Mouse (Mus musculus): ENCODE data around the gene Ntn1.

Gene Ntn1

GRCm38 (mm10) chr11:68214496-68215205, 186.0 kb downstream of the Ntn1 start:
- no peak for DNase-seq (ENCODE audit: low read depth, low spot score)

DNA sequence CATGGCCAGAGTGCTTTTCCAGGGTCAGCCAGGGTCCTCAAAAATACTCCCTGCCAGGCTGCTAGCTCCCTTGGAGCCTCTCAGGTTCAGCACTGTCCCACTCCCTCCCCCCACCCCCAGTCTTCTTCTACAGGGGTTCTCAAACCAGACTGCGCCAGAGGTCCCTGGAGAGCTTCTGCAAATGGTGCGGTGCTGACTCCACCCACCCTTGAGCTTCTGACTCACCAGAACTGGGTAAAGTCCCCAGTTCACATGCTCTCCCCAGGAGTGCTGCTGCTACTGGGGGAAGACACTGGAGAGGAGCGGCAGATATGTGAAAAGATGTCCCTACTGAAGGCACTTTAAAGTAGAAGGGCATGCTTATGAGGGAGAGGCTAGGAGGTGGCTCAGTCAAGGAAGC, 186.7 kb downstream of the Ntn1 start:
- DNase-seq (ENCODE audit: low read depth, low spot score) = no peak

DNA sequence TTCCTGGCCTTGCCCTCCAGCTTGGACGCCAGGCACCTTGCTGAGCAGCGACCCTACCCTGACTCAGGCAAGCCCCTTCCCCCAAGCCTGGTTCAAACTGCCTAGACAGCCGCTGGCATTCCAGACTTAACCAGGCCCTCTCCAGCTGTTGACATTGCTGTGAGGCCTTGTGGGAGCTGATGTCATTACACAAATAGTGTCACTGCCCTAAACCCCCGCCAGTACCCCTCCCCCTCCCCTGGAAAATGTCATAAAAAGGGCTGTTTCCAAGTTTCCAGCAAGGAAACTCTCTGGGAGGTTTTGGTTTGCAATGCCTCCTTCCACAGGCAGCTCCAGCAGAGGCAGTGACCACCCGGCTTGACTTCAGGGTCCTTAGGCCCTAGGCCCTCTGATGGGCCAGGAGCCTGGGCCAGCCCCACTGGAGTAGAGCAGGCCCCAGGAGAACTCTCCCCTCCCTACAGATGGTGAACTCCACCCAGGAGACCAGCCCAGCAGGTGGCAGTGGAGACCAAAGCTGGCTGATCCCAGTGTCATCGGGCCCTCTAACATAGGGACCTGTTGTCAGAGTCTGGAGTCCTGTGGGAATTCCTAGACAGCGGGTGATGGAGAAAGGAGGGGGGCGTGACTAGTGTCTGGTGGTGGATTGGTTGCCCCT, 188.6 kb downstream of the Ntn1 start:
- DNase-seq (ENCODE audit: low read depth, low spot score) = peak; percentile 70

GRCm38 (mm10) chr11:68210714-68211113, 189.9 kb downstream of the Ntn1 start:
- no peak for DNase-seq (ENCODE audit: low read depth, low spot score)

DNA sequence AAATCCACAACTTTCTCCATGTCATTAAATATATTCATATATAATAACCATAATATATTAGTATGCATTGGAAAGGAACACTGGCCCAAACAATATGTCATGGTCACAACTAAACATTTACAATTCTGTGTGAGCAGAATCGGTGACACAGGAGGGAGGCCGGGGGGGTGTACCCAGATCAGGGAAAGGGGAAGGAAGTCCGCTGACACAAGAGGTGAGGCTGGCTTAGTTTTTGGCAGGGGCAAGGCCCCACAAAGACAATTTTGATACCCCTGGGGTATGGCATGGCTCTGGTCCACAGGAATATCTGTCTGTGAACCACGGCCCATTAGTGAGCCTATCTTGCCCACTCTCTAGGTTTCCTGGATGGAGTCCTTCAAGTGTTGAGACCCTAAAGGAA, 191.1 kb downstream of the Ntn1 start:
- no peak for DNase-seq (ENCODE audit: low read depth, low spot score)

DNA sequence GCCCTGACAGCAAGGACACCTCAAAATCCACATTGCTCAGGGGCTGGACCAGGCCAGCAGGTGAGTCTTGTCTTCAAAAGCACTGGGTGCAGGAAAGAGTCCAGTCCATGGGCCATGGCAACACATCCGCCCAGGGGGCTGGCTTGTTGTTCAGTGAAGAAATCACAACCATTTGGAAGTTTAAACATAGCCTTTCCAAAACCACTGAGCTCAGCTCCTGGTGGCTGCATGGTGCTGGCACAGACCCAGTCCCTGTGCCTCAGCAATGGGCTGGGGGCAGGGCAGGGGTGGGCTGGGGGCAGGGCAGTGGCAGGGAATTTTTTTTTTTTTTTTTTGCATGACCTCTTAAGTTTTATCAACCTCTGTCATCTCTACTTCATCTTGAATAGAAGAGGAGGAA, 192.0 kb downstream of the Ntn1 start:
- no peak for DNase-seq (ENCODE audit: low read depth, low spot score)

DNA sequence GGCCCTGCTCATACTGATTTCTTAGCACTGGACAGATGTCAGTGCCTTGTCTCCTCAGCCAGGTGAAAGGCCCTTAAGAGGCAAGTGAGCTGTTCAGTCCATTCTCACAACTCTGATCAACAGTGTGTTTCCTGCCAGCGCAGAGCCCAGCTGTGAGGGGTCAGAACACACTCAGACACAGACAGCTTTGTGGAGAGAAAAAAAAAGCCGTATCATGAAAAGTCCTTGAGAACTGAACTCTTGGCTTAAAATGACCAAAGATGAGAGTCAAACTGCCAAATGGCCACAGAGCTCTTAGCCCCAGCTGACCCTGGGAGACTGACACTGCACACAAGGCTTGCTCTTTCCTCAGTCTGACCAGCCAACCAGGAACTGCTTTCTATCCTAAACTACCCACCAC, 192.6 kb downstream of the Ntn1 start:
- no peak for DNase-seq (ENCODE audit: low read depth, low spot score)

- no peak for DNase-seq (ENCODE audit: low read depth, low spot score)
Observed at GRCm38 (mm10) chr11:68205572-68206229, 194.9 kb downstream of the Ntn1 start.

DNA sequence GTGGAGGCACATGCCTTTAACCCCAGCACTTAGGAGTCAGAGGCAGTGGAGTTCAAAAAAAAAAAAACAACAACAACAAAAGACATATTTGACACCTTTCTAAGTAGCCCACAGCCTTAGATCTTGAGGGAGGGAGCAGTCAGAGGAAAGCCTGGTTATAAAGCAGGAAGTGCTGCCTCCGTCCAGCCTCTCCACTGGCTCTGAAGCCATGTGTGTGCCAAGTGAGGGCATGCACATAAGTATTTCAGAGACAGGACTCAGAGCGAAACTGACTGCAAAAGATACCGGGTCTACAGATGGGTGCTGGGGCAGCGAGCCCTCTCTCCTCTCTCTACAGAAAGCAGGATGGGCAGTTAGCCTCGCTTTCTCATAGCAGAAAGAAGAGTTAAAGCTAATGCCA, 196.2 kb downstream of the Ntn1 start:
- no peak for DNase-seq (ENCODE audit: low read depth, low spot score)

DNA sequence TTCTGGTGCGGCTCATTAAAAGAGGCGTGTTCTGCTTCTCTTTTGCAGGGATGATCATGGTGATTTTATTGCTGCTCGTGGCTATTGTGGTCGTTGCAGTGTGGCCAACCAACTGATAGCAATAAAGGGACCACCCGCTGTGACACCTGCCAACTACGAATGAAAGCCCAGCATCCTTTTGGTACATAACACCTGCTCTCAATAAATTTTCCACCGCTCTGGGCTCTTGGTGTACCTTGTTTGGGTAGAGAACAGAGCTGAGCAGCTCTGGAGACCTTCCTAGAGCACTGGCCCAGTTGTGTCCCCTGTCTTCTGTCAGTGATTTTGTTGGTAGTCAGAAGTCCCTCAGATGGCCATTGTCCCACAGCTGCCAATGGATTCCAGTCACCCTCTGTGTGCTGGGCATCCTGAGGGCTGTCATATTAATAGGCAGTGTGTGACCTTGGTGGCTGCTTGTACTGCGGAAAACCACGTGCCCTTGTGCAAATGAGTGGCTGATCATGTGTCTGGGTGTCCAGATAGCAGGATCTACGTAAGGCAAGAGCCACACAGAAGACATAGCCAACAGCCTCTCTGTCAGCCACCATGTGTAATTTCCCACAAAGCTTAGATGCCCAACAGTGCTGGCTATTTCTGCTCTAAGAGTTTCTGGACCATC, 196.8 kb downstream of the Ntn1 start:
- no peak for DNase-seq (ENCODE audit: low read depth, low spot score)

GRCm38 (mm10) chr11:68202561-68202960, 198.1 kb downstream of the Ntn1 start:
- DNase-seq (ENCODE audit: low read depth, low spot score) = no peak

DNA sequence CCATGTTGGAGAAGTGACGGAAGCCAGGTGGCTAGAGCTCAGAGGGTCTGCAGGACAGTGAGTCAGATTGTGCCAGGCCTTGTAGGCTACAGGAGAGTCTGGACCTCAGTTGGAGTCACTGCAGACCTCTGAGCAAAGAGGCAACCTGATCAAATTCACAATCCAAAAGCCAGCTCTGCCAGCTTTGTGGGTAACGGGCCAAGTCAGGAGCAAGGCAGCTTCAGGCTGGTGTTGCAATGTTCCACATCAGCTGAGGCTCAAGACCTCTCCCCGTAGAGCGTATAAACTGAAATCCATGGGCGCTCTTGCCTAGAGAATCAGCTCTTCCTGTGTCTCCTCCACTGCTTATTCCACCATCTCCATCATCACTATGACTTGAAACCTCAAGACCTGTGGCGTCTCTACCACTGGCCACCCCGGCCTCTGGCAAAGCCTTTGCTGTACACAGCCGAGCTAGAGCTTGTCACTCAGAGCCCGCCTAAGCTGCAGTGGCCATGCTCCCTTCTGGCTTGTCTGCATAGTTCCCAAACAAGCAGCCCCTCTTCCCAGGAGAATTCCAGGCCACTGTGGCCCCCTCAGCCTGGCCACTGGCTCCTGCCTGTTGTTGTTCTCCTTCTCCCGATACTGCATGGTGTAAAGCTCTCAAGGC, 198.7 kb downstream of the Ntn1 start:
- no peak for DNase-seq (ENCODE audit: low read depth, low spot score)

- DNase-seq (ENCODE audit: low read depth, low spot score) = no peak
Observed at GRCm38 (mm10) chr11:68201063-68201462, 199.6 kb downstream of the Ntn1 start.

GRCm38 (mm10) chr11:68200500-68200899, 200.1 kb downstream of the Ntn1 start:
- DNase-seq (ENCODE audit: low read depth, low spot score) = no peak

GRCm38 (mm10) chr11:68199801-68200423, 200.7 kb downstream of the Ntn1 start:
- DNase-seq (ENCODE audit: low read depth, low spot score) = no peak

- no peak for DNase-seq (ENCODE audit: low read depth, low spot score)
Observed at GRCm38 (mm10) chr11:68199103-68199502, 201.5 kb downstream of the Ntn1 start.

GRCm38 (mm10) chr11:68198696-68199095, 201.9 kb downstream of the Ntn1 start:
- no peak for DNase-seq (ENCODE audit: low read depth, low spot score)

- DNase-seq (ENCODE audit: low read depth, low spot score) = no peak
Observed at GRCm38 (mm10) chr11:68197471-68197870, 203.2 kb downstream of the Ntn1 start.

DNA sequence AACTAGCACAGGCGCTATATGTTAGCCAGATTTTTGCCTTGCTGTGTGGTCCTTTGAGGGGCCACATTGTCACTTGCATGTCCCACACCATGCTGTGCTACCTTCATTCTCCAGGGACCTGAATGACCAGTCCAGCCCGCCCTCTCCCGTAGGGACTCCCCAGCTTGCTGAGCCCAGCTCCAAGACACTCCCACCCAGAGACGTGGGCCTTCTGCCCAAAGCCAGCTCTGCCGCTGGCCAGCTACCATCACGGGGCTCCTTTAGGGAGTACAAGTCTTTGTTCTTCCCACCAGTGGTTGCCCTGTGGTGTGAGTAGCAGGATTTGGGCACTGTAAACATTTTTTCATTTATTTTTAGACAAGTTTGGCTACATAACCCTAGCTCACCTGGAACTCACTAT, 204.1 kb downstream of the Ntn1 start:
- no peak for DNase-seq (ENCODE audit: low read depth, low spot score)

DNA sequence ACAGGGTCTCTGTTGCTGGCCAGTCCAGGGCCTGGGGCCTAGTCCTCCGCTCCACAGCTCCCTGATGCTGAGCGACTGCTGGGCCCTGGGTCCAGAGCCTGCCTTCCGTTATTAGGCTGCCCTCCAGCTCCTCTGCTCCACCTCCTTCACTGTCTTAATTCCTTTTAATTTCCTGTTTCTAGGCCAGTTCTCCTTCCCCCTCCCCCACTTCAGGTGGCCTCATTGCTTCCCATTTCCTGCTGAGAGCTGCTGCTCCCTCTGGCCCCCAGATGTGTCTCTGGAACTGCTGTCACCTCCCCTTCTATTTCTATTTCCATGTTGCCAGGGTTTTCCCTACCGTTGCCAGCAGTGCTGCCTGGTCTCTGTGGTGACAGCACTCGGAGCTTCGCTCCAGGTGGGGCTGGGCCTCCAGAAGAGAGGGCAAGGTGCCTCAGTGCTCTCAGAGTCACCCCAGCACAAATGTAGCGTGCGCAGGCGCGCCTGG, 204.9 kb downstream of the Ntn1 start:
- peak; percentile 83 for DNase-seq (ENCODE audit: low read depth, low spot score)

DNA sequence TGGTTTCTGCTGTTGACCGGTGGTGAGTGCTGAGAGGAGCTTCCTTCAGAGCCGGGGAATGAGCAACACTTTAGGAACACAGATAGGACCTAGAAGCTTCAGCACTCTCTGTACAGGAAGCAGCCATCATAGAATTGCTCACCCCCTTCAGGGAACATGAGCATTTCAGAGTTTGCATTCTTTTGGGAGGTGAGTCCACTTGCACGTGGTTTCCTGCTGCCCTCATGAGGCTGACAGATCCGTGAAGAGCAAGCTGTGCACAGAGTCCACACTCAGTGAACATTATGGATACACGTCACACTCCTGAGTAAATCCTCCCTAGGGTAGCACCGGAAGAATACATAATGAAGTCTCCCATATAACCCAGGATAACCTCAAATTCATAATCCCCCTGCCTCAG, 205.5 kb downstream of the Ntn1 start:
- DNase-seq (ENCODE audit: low read depth, low spot score) = no peak
